Mouse (Mus musculus) MEL (cell line): ENCODE measurements at regions not wholly inside any gene's neighbourhood (a gene's known extent, or its start where the extent isn't known, plus 50 kb on each side); places are given as distances from the start of the nearest gene placed in this dataset.

ENCODE experiments used
- CHD2 ChIP-seq: IDR thresholded peaks from 2 replicates; pipeline ENCODE4 v1.6.1; 2011; ENCODE audit warnings: low read length, improper control_type of control experiment
- CTCF ChIP-seq, 3 experiments: IDR thresholded peaks in 2 of 3; conservative IDR thresholded peaks in 1 of 3; 2 replicates each; pipeline ENCODE4 v1.5.1; 2011 to 2012; ENCODE audit warnings: low read length in 3 of 3, low read depth in 2 of 3, mild to moderate bottlenecking in 2 of 3, improper control_type of control experiment in 1 of 3, inconsistent platforms in 1 of 3, mixed read lengths in 1 of 3, moderate library complexity in 1 of 3; ENCODE audit not compliant: control insufficient read depth in 1 of 3, insufficient read depth in 1 of 3, poor library complexity in 1 of 3, severe bottlenecking in 1 of 3
- EP300 ChIP-seq, 2 experiments: IDR thresholded peaks; 2 replicates each; pipeline ENCODE4 v1.6.1; 2011; ENCODE audit warnings: improper control_type of control experiment in 2 of 2, low read length in 2 of 2, low read depth in 1 of 2, mild to moderate bottlenecking in 1 of 2
- HCFC1 ChIP-seq: IDR thresholded peaks from 2 replicates; pipeline ENCODE4 v1.6.1; 2012; ENCODE audit warnings: low read depth, mild to moderate bottlenecking, inconsistent platforms, low read length, improper control_type of control experiment, moderate library complexity
- MAFK ChIP-seq: IDR thresholded peaks from 2 replicates; pipeline ENCODE4 v1.6.1; 2011; ENCODE audit warnings: low read depth, mild to moderate bottlenecking, low read length, improper control_type of control experiment, borderline replicate concordance
- POLR2A ChIP-seq, 2 experiments: IDR thresholded peaks; 2 replicates each; pipeline ENCODE4 v1.6.1; 2011 to 2012; ENCODE audit warnings: low read length in 2 of 2, mild to moderate bottlenecking in 2 of 2, control low read depth in 1 of 2, improper control_type of control experiment in 1 of 2, low read depth in 1 of 2, moderate library complexity in 1 of 2; ENCODE audit not compliant: control insufficient read depth in 1 of 2, insufficient read depth in 1 of 2, poor library complexity in 1 of 2
- POLR2AphosphoS2 ChIP-seq: IDR thresholded peaks from 2 replicates; pipeline ENCODE4 v1.6.1; 2011; ENCODE audit warnings: low read length, improper control_type of control experiment
- POLR2AphosphoS5 ChIP-seq: IDR thresholded peaks from 2 replicates; pipeline ENCODE4 v1.6.1; 2012; ENCODE audit warnings: low read depth, borderline replicate concordance, mild to moderate bottlenecking, inconsistent platforms, low read length, moderate library complexity, mixed read lengths

DNA sequence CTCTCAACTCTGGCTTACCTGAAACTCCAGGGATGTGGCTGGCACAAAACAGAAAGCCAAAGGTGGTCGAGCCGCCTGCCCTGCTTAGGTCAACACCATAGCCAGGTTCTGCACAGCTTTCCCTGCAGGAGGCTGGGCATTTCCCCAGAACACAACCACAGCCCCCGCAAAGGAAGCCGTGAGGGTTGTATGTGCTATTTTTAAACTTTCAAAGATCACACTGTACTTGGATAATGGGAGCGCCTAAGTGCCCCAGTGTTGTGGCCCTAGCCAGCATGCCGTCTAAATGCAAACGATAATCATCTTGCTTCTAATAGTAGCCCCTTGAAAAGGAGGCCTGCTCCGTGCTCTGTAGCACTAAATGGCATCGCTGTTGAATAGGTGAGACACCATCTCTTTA lies 184.5 kb upstream of the Jarid2 start:
- TF ChIP-seq POLR2AphosphoS5 (no peak), POLR2AphosphoS2 (no peak), HCFC1 (no peak), POLR2A (IDR thresholded peaks at IDR 0.05; ENCODE audit: control insufficient read depth in 1 of 2, insufficient read depth in 1 of 2, low read depth in 1 of 2, low read length in 2 of 2, poor library complexity in 1 of 2) (no peak), CTCF (IDR thresholded peaks at IDR 0.05 in 2 of 3, conservative IDR thresholded peaks at IDR 0.05 in 1 of 3; ENCODE audit: control insufficient read depth in 1 of 3, insufficient read depth in 1 of 3, low read depth in 2 of 3, low read length in 3 of 3, poor library complexity in 1 of 3, severe bottlenecking in 1 of 3) (no peak), CHD2 (no peak), EP300 (IDR thresholded peaks at IDR 0.05; ENCODE audit: low read depth in 1 of 2, low read length in 2 of 2) (no peak), MAFK (no peak)
